Comparison of ENCODE assay signal across 10 mouse cellular contexts in the genomic region with DNA sequence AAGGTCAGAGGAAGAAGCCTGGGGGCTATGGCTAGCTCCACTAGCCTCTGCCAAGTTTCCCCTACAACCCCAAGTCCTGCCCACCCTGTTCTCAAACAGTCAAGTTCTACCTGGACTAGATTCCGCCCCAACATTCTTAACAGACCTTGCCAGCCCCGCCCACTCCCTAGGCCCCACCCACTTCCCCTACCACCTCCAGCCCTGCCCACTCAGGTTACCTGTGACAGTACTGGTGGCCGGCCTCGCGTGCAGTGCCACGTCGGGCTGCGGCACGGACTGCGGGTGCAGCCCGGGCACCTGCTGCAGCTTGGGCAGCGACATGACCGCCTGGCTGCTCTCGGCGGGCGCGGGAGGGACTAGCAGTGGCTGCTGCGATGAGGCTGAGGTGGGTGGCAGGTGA. TPM values are rescaled to one million over a fixed set of nuclear protein-coding genes. Genes with fewer than 3 reads are reported as not detected.
A peak's percentile ranks its signal among the peaks of the same experiment; 100 is the strongest.
DNase-seq lines count a peak whose midpoint lies in the region; ATAC-seq lines count a peak whose summit lies in the region.
"Had no signal": no experiment of that assay in that cellular context is flagged by ENCODE, and none has a peak within 500 bp of the region (broad histone marks: within the 10 kb centered on the region; RNA-seq: fewer than 3 reads in every experiment).

No protein-coding gene starts in this region.

- peaks cover 68% of the 10 kb centered on the region for H3K36me3 ChIP-seq in forebrain, embryonic 12.5 days (replicated peaks)
- H3K36me3 ChIP-seq in forebrain, embryonic 15.5 days: peaks cover 35% of the 10 kb centered on the region
- peaks cover 57% of the 10 kb centered on the region for H3K36me3 ChIP-seq in intestine, embryonic 14.5 days (ENCODE audit: control insufficient read depth, insufficient read depth, low read length)

- intact Hi-C loops in heart, postnatal 10 days (cut with DNase I): no loop called here

- WGBS in forebrain, embryonic 12.5 days: 48% methylated on average over 18 of the region's 18 CpGs
- WGBS in forebrain, embryonic 15.5 days: 42% methylated on average over 18 of the region's 18 CpGs
- WGBS in intestine, embryonic 14.5 days: 44% methylated on average over 18 of the region's 18 CpGs

- no peak for DNase-seq in intestine, embryonic 14.5 days (ENCODE audit: low spot score)
- DNase-seq in kidney, postnatal 4 days: peak; percentile 71 to 82
- peak; percentile 74 for DNase-seq in lung, postnatal 36 days
- DNase-seq in embryo, embryonic 10.5 days (ENCODE audit: low spot score): no peak
- DNase-seq in heart, postnatal 10 days: no peak
- DNase-seq in frontal cortex, postnatal 36 days (ENCODE audit: low spot score in 2 of 2): no peak
- DNase-seq: gastrocnemius, postnatal 10 days had no signal

- no peaks in the 10 kb centered on the region for H3K9me3 ChIP-seq in forebrain, embryonic 12.5 days
- H3K9me3 ChIP-seq in forebrain, embryonic 15.5 days: no peaks in the 10 kb centered on the region
- H3K9me3 ChIP-seq in intestine, embryonic 14.5 days (ENCODE audit: control insufficient read depth, low read length): no peaks in the 10 kb centered on the region

- 0 out of 2 replicates have a peak overlapping the region, but pooled peaks have one; percentile 8 for H3K27ac ChIP-seq in forebrain, embryonic 12.5 days
- H3K27ac ChIP-seq in forebrain, embryonic 15.5 days (replicated peaks): no peak overlapping the region
- no peak overlapping the region for H3K27ac ChIP-seq in intestine, embryonic 14.5 days (ENCODE audit: low read depth)

- peak overlapping the region; percentile 17; the same call in 1 of the 2 replicates for H3K9ac ChIP-seq in forebrain, embryonic 12.5 days
- no peak overlapping the region for H3K9ac ChIP-seq in forebrain, embryonic 15.5 days (replicated peaks)
- no peak overlapping the region for H3K9ac ChIP-seq in intestine, embryonic 14.5 days (ENCODE audit: low read length)

- H3K4me2 ChIP-seq in forebrain, embryonic 12.5 days: no peak overlapping the region
- H3K4me2 ChIP-seq in forebrain, embryonic 15.5 days (replicated peaks): no peak overlapping the region
- H3K4me2 ChIP-seq in intestine, embryonic 14.5 days (ENCODE audit: low read length): peak overlapping the region; percentile 26

- H3K4me3 ChIP-seq in forebrain, embryonic 12.5 days (replicated peaks): no peak overlapping the region
- H3K4me3 ChIP-seq in forebrain, embryonic 15.5 days: no peak overlapping the region
- H3K4me3 ChIP-seq in intestine, embryonic 14.5 days (ENCODE audit: low read depth, low read length): no peak overlapping the region
- H3K4me3 ChIP-seq: myocyte had no signal

- ATAC-seq in forebrain, embryonic 12.5 days (ENCODE audit: low FRiP score): no peak
- no peak for ATAC-seq in forebrain, embryonic 15.5 days (replicated peaks)
- ATAC-seq in intestine, embryonic 14.5 days (replicated peaks; ENCODE audit: low FRiP score, low TSS enrichment, low read depth): peak; percentile 45; the same call in 1 of the 2 replicates

- H3K4me1 ChIP-seq in forebrain, embryonic 12.5 days: peaks cover 10% of the 10 kb centered on the region
- no peaks in the 10 kb centered on the region for H3K4me1 ChIP-seq in forebrain, embryonic 15.5 days
- H3K4me1 ChIP-seq in intestine, embryonic 14.5 days (replicated peaks; ENCODE audit: control insufficient read depth, insufficient read depth, low read length): peaks cover 4% of the 10 kb centered on the region; the same call in 1 of the 2 replicates

- H3K27me3 ChIP-seq in forebrain, embryonic 12.5 days: no peaks in the 10 kb centered on the region
- H3K27me3 ChIP-seq in forebrain, embryonic 15.5 days: no peaks in the 10 kb centered on the region
- H3K27me3 ChIP-seq in intestine, embryonic 14.5 days (replicated peaks; ENCODE audit: control insufficient read depth, insufficient read depth, low read length): no peaks in the 10 kb centered on the region

RNA-seq across cellular contexts. Expression of a gene that starts 16.2 kb away (rescaled TPM):
- polyA plus RNA-seq in forebrain, embryonic 12.5 days (2016; fragmentation: Nextera tagmentation; extraction: Ambion mirVana): 41.9 and 43.7 TPM in 2 replicates
- 45.5 and 51.3 TPM in 2 replicates for polyA plus RNA-seq in forebrain, embryonic 15.5 days (2015; fragmentation: Nextera tagmentation; extraction: Ambion mirVana)
- polyA plus RNA-seq in intestine, embryonic 14.5 days (2014; fragmentation: Nextera tagmentation; extraction: Ambion mirVana): 30.5 and 31.3 TPM in 2 replicates
- 10 to 100 TPM; 26.9 to 28.1 TPM for total RNA-seq in heart, postnatal 10 days (2021)

RNA-seq across cellular contexts. Expression of a gene that starts 34.5 kb away (rescaled TPM):
- 0.38 and 0.57 TPM in 2 replicates for polyA plus RNA-seq in forebrain, embryonic 12.5 days (2016; fragmentation: Nextera tagmentation; extraction: Ambion mirVana)
- 0.45 and 0.61 TPM in 2 replicates for polyA plus RNA-seq in forebrain, embryonic 15.5 days (2015; fragmentation: Nextera tagmentation; extraction: Ambion mirVana)
- polyA plus RNA-seq in intestine, embryonic 14.5 days (2014; fragmentation: Nextera tagmentation; extraction: Ambion mirVana): 0.16 and 0.35 TPM in 2 replicates
- under 1 TPM; 0.12 to 0.29 TPM for total RNA-seq in heart, postnatal 10 days (2021)

Comparison
In these comparisons a context has a peak if more than half of its experiments do, and no peak if none do; other contexts are left out.
1. DNase-seq: peak in kidney, postnatal 4 days (2 of 2) and lung, postnatal 36 days (single experiment); none in intestine, embryonic 14.5 days (single experiment), embryo, embryonic 10.5 days (single experiment), heart, postnatal 10 days (0 of 2) and frontal cortex, postnatal 36 days (0 of 2).